Mouse (Mus musculus): ENCODE measurements around the gene Grhpr.
A peak's percentile ranks its signal among the peaks of the same experiment; 100 is the strongest.
"Not testable (repeated sequence)": the region's sequence is repeated elsewhere in the genome, so short reads cannot be mapped to it uniquely, and the experiment has no call there.

Grhpr gene

GRCm38 (mm10) chr4:44981280-44981973 lies at the start of gene Grhpr:
Grhpr (plus strand) TSS chr4:44981395.
- DNase-seq, result peak; percentile 76

GRCm38 (mm10) chr4:44931732-44932131 lies 49.5 kb upstream of the Grhpr start:
- DNase-seq, result no peak

- DNase-seq, result no peak
Observed at GRCm38 (mm10) chr4:44938359-44939340, 42.5 kb upstream of the Grhpr start.

GRCm38 (mm10) chr4:44939576-44940249 lies 41.5 kb upstream of the Grhpr start:
- no peak for DNase-seq

- DNase-seq, result no peak
Observed at GRCm38 (mm10) chr4:44940286-44940685, 40.9 kb upstream of the Grhpr start.

GRCm38 (mm10) chr4:44942237-44942636 lies 39.0 kb upstream of the Grhpr start:
- no peak for DNase-seq

- DNase-seq, result no peak
Observed at GRCm38 (mm10) chr4:44943480-44943879, 37.7 kb upstream of the Grhpr start.

- DNase-seq, result no peak
Observed at GRCm38 (mm10) chr4:44944426-44945075, 36.6 kb upstream of the Grhpr start.

- not testable (repeated sequence) for DNase-seq
Observed at GRCm38 (mm10) chr4:44946126-44946525, 35.1 kb upstream of the Grhpr start.

- no peak for DNase-seq
Observed at GRCm38 (mm10) chr4:44947464-44947863, 33.7 kb upstream of the Grhpr start.

GRCm38 (mm10) chr4:44948314-44948713 lies 32.9 kb upstream of the Grhpr start:
- DNase-seq, result no peak

- no peak for DNase-seq
Observed at GRCm38 (mm10) chr4:44953041-44953440, 28.2 kb upstream of the Grhpr start.

GRCm38 (mm10) chr4:44958776-44959175 lies 22.4 kb upstream of the Grhpr start:
- no peak for DNase-seq

- no peak for DNase-seq
Observed at GRCm38 (mm10) chr4:44959220-44959619, 22.0 kb upstream of the Grhpr start.

GRCm38 (mm10) chr4:44963156-44963555 lies 18.0 kb upstream of the Grhpr start:
- DNase-seq, result no peak

GRCm38 (mm10) chr4:44965175-44965574 lies 16.0 kb upstream of the Grhpr start:
- no peak for DNase-seq

GRCm38 (mm10) chr4:44965736-44966135 lies 15.5 kb upstream of the Grhpr start:
- DNase-seq, result no peak

GRCm38 (mm10) chr4:44967402-44967801 lies 13.8 kb upstream of the Grhpr start:
- DNase-seq, result no peak

GRCm38 (mm10) chr4:44970056-44970455 lies 11.1 kb upstream of the Grhpr start:
- no peak for DNase-seq

GRCm38 (mm10) chr4:44970612-44971110 lies 10.5 kb upstream of the Grhpr start:
- DNase-seq, result peak; percentile 59

GRCm38 (mm10) chr4:44973450-44973849 lies 7.7 kb upstream of the Grhpr start:
- DNase-seq, result peak; percentile 91

GRCm38 (mm10) chr4:44973871-44974270 lies 7.3 kb upstream of the Grhpr start:
- DNase-seq, result no peak

- DNase-seq, result no peak
Observed at GRCm38 (mm10) chr4:44974331-44974730, 6.9 kb upstream of the Grhpr start.
